Mouse (Mus musculus) lung, postnatal 10 days (tissue): ENCODE results near the gene Cpne5.

Experiments used
- DNase-seq: peaks from one replicate; pipeline ENCODE4 v3.0.0; 2021

The Cpne5 gene

GRCm38 (mm10) chr17:29202604-29203003, 35.4 kb downstream of the Cpne5 start:
- DNase-seq = no peak

GRCm38 (mm10) chr17:29199821-29200220, 38.1 kb downstream of the Cpne5 start:
- no peak for DNase-seq

GRCm38 (mm10) chr17:29199151-29199800, 38.7 kb downstream of the Cpne5 start:
- peak; percentile 59 for DNase-seq

DNA sequence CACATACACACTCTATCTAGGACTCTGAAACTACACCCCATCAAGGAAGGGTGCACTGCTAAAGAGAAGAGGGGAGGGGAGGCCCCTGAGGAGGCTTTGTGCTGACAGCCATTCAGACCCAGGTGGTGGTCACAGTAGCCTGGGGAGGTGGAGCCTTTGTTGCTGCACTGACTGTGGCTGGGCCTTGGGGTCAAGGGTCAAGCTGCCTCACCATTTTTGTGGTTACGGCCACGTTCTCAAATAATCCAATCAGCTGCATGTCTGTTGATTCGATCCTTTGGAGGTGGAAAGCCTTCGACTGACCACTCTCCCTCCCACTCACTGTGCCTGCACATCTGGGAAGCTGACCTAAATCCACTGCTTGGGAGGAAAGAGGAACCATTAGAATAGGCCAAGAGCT, 42.4 kb downstream of the Cpne5 start:
- DNase-seq = no peak

GRCm38 (mm10) chr17:29188989-29189388, 49.0 kb downstream of the Cpne5 start:
- DNase-seq = no peak

DNA sequence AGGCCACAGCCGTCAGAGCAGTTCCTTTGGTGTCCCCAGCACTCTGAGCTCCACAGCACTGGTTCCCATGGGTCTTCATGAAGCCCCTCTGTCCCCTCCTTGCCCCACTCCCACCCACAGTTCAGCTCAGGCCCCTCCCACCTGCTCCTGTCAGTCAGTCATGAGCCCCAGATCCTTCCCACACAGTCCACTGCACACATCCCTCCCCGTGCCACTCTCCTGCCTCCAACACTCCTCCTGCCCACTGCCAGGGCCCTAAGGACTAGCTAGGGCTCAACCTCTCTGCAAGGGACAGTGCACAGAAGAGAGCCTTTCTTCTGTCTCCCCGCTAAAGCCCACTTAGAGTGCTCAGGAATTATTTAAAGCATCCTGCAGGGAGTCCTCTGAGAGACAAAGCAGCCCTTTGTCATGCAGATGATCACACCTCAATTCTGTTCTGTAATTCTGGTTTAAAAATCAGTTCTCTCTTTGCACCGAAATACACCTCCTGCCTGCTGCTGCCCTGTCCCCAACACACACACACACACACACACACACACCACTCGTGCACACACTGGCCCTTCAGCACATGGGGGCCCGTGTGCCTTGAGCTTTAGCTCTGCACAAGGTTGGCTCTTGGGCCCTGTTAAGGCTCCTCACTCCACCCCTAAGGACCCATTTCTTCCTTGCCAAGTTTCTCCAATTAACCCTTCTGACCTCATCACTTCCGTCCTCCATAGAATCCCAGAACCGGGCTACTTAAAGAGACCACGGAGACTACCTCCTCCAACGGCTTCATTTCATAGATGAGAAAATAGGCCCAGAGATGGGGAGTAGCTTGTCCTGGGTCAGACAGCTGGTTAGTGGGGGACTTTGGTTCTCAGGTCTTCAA, 50.7 kb downstream of the Cpne5 start:
- no peak for DNase-seq

- DNase-seq = no peak
Measured at GRCm38 (mm10) chr17:29185376-29186046, 52.5 kb downstream of the Cpne5 start.

- no peak for DNase-seq
Measured at GRCm38 (mm10) chr17:29183162-29183561, 54.8 kb downstream of the Cpne5 start.

- DNase-seq = no peak
Measured at GRCm38 (mm10) chr17:29181751-29182150, 56.2 kb downstream of the Cpne5 start.

DNA sequence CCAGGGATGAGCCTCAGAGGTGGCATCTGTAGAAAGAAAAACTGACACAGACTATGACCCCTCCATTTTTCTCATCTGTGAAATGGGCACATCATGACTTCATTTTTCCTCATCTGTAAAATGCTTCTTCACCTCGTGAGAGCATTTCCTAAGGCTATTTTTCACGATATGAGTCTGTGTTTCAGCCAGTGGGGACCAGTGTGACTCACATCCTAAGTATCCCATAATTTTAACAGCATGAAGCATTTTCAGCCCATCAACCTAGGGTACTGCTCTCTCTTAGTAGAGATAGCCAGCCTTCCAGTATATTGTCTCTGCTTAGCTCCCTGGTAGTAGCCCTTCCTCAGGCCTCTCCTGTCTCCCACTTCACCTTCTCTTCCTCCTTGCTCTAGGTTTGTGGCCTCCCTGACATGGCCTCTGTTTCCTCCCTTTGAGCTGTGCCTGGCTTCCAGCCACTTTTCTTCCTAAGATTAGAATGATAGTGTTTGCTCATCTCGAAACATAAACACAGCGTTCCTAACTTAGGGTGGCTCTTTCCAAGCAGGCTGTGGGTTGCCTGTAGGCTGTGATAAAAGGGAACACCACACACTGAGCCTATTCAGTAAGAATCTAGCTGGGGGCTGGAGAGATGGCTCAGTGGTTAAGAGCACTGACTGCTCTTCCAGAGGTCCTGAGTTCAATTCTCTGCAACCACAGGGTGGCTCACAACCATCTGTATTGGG, 57.4 kb downstream of the Cpne5 start:
- DNase-seq = peak; percentile 64

- DNase-seq = no peak
Measured at GRCm38 (mm10) chr17:29179917-29180316, 58.0 kb downstream of the Cpne5 start.

DNA sequence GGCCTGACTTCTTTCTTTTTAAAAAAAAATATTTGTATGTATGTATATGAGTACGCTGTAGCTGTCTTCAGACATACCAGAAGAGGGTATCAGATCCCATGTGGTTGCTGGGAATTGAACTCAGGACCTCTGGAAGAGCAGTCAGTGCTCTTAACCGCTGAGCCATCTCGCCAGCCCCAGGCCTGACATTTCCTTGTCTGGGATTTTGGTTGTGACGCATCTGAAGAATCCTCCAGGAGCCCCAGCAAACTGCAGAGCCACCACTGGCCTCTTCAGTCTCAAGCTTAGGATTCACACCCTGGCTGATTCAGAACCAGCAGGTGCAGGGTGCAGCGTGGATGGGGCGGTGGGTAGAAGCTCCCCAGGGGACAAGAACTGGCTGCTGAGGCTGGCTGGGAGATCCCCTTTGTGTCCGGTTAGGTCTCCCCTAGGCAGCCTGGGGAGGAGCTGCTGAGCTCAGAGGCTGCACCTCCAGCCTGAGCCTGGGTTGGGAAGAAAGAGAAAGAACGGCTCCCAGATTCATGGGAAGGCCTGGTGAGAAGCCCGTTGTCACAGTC, 59.4 kb downstream of the Cpne5 start:
- DNase-seq = no peak

- peak; percentile 81 for DNase-seq
Measured at GRCm38 (mm10) chr17:29176391-29177267, 61.3 kb downstream of the Cpne5 start.

DNA sequence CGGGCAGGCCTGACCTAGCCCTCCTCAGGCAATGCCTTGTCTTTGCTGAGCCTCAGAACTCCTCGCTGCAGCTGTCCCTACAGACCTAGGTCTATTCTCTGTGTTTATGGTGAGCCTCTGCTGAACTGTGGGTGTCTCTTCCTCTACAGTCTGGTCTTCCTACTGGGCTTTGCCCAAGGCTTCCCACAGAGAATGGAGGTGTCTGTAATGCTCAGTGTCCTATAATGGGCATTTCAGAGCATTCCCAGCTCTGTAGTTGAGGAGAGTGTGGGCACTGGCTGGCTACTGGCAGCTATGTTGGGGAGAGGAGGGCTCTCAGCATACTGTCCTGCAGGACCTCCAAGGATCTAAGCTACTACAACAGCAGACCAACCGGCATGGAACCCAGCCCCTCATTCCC, 62.3 kb downstream of the Cpne5 start:
- DNase-seq = no peak

DNA sequence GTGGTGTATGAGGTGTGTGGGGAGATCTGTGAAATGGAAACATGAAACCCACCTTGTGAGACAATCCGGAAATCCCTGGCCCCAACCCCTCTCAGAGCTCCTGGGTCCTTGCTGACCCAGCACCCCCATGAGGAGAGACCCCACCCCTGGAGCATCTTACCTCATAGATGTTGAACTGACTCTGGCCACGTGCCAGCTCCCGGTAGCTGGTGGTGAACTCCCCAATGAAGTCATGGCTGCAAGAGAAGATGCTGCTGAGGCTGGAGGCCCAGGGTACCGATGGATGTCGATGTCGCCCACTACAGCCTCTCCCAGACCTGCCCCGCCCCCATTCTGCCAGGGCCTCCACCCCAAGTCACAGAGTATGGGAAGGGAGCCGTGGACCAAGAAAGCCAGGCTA, 64.8 kb downstream of the Cpne5 start:
- no peak for DNase-seq

DNA sequence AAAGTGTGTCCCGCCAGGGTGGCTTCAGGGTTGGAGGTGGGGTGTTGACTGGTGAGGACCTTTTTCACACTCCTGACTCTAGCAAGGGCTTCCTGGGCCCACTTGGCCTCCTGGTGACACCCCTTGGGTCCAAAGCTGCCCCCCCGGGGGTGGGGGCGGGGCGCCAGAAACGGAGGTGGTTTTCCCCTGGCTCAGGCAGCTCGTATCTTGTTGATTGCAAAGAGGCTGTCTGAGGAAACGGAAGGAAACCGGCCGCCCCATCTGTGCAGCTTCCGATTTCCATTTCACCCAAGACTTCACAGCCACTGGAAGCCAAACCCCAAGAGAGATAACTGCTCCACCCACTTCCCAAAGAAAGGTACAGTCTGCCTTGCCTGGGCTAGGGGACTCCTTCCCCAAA, 65.9 kb downstream of the Cpne5 start:
- peak; percentile 50 for DNase-seq

DNA sequence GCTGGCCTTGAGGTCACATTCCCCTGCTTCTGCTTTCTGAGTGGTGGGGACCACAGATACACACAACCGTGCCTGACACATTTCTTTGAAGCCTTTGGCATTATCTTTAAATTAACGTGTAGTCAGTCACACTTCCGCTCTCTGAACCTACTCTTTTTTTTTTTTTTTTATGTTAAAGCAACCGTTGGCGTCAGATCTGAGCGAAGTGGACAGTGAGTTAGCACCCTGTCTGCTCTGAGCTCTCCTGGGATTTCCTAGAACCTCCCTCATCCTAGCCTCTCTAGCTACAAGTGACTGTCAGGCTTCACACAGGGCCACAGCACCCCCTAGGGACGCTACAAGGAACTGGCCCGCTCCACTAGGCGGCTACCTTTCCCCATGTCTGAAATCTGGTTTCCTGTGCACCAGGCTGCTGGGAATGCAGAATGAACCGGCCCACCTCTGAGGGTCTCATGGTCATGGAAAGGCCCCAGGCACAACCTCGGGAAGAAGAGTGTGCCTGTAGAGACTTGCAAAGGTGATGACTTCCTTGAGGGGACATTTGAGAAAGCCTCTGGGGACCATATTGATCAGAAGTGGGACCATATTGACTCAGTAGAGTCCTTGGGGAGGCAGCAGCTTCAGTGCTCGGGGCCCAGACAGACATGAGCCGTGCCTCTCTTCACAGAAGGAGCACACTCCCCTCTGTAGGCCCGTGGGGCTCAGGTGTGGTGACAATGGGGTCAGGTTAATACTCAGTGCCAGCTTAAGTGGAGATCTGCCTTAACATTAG, 66.8 kb downstream of the Cpne5 start:
- peak; percentile 91 for DNase-seq

DNA sequence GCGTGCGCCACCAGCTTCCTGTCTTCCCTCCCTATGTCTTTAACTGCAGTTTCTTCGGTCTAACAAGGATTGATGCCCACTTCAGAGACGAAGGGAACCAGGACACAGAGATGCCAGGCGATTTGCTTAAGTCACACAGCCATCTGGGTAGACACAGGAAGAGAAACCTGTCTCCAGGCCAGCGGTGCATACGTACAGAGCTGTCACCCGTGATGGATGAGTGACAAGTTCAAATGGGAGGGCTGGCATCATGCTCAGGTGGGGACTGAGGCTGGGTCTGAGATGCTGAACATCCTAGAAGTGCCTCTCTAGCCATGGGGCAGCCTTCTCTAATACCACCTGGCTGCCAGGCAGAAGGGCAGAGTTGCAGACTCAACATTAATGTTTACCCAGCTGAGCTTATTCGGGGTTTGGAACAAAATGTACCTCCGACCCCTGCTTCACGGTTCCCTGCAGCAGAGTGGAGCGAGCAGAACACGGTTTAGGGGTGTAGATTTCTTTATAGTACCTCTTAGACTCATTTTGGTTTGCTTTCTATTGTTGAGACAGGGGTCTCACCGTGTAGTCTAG, 67.5 kb downstream of the Cpne5 start:
- no peak for DNase-seq

GRCm38 (mm10) chr17:29168996-29169601, 68.9 kb downstream of the Cpne5 start:
- no peak for DNase-seq

DNA sequence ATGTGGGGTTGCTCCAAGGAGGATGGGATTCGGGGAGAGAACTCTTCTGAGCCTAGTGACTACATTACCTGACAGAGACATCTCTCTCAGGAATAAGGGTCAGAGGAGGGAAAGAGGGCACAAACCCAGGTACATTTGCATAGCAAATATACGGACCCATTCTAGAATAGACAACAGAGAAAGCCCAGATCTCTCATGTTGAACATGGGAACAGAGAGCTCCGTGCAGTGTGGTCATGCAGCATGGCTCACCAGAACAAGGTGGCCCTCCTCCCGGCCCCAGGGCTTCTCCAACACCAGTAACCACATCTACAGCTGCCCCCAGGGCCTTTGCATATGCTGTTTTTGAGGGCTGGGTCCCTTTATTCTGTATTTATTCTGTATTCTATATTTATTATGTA, 69.5 kb downstream of the Cpne5 start:
- no peak for DNase-seq
